Mouse (Mus musculus) layer of hippocampus, adult 11-12 months (tissue): ENCODE results near the gene Gdpgp1.

ENCODE experiments used
- DNase-seq: peaks from one replicate; pipeline ENCODE4 v3.0.0; 2022; ENCODE audit warnings: low spot score

Gdpgp1 gene

GRCm38 (mm10) chr7:80199851-80200587, 32.6 kb upstream of the Gdpgp1 start:
- DNase-seq, result no peak

- no peak for DNase-seq
These were observed 32.1 kb upstream of the Gdpgp1 start for GRCm38 (mm10) chr7:80200588-80200945.

- DNase-seq, result no peak
These were observed 31.6 kb upstream of the Gdpgp1 start for GRCm38 (mm10) chr7:80200963-80201539.

GRCm38 (mm10) chr7:80201888-80202540, 30.7 kb upstream of the Gdpgp1 start:
- DNase-seq, result no peak

GRCm38 (mm10) chr7:80202961-80203360, 29.7 kb upstream of the Gdpgp1 start:
- no peak for DNase-seq

GRCm38 (mm10) chr7:80203638-80204096, 29.0 kb upstream of the Gdpgp1 start:
- no peak for DNase-seq

- DNase-seq, result no peak
These were observed 28.3 kb upstream of the Gdpgp1 start for GRCm38 (mm10) chr7:80204362-80204761.

- no peak for DNase-seq
These were observed 27.7 kb upstream of the Gdpgp1 start for GRCm38 (mm10) chr7:80204961-80205360.

GRCm38 (mm10) chr7:80205705-80206589, 26.7 kb upstream of the Gdpgp1 start:
- no peak for DNase-seq

DNA sequence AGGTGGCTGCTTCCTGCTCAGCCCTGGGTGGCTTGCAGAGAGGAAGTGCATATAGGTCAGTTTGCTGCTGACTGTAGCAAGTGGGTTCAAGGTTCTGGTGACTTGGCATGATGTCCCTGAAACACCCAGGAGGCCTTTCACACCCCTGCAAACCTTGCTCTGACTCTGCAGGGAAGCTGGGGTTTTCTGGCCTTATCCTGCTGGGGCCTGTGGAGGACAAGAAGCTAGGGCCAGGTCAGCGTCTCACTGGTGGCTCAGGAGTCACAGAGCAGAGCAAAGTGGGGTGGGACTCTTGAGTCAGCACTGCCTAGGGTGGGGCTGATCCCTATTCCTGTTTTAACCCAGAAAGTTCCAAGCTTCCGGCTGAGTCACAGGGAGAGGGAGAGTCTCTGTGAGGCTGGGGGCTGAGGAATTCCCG, 25.3 kb upstream of the Gdpgp1 start:
- DNase-seq, result no peak

GRCm38 (mm10) chr7:80208026-80208642, 24.5 kb upstream of the Gdpgp1 start:
- no peak for DNase-seq

GRCm38 (mm10) chr7:80208738-80209430, 23.8 kb upstream of the Gdpgp1 start:
- no peak for DNase-seq

GRCm38 (mm10) chr7:80209669-80210068, 23.0 kb upstream of the Gdpgp1 start:
- no peak for DNase-seq

DNA sequence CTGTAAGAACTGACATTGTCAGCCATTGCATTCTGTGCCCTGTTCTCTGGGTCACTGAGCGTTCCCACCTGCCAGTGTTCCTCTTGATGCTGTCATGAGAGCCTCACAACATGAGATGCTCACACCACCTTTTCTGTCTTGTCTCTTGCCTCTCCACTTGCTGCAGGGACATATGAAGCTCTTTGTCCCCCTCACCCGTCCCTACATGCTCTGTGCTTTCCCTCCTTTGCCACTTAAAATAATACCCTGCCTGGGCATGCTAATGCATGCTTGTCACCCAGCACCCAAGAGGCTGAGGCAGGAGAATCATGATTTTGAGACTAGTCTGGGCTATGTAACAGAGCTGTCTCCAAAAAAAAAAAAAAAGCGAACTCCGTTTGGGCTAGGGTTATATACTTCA, 21.7 kb upstream of the Gdpgp1 start:
- no peak for DNase-seq

DNA sequence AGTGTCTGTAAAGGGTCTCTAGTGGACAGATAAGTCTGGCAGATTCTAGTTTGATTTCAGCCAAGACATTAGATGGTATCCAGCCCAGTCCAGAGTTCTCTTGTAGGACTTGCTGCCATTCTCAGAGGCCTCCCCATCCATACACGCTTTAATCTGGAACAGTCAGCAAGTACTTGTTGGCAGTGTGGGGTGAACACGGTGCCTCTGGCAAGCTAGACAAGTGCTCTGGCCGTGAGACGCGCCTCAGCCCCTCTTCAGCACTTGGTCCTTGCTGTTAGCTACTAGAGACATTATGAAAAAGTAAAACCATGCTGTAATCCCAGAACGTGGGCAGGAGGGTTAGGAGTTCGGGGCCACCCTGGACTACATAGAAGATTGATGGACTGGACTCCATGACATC, 19.1 kb upstream of the Gdpgp1 start:
- no peak for DNase-seq

GRCm38 (mm10) chr7:80214459-80214858, 18.2 kb upstream of the Gdpgp1 start:
- DNase-seq, result no peak

GRCm38 (mm10) chr7:80215398-80215797, 17.3 kb upstream of the Gdpgp1 start:
- DNase-seq, result peak; percentile 83

DNA sequence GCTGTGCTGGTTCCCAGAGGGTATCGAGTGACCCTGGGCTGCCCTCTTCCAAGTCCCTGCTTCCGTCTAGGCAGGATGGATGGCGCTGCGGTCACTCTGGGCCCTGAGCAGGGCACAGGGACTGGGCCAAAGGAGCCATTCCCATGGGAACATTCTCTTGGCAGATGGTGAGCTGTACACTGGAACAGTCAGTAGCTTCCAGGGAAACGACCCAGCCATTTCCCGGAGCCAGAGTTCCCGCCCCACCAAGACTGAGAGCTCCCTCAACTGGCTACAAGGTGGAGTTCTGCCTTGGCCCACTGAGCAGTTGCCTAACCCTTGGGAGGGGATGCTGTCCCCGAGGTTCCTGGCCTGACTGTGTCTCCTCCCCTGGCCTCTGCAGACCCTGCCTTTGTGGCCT, 16.1 kb upstream of the Gdpgp1 start:
- no peak for DNase-seq

- no peak for DNase-seq
These were observed 14.0 kb upstream of the Gdpgp1 start for GRCm38 (mm10) chr7:80218666-80219065.

- DNase-seq, result no peak
These were observed 12.3 kb upstream of the Gdpgp1 start for GRCm38 (mm10) chr7:80220237-80220797.

GRCm38 (mm10) chr7:80221179-80221750, 11.4 kb upstream of the Gdpgp1 start:
- no peak for DNase-seq
